Mouse (Mus musculus) heart, postnatal 4 days (tissue): ENCODE measurements around the gene Scfd2. TPM values are rescaled to one million over a fixed set of nuclear protein-coding genes. Genes with fewer than 3 reads are reported as not detected.

Experiments
- DNase-seq: peaks from one replicate; pipeline ENCODE4 v3.0.0; 2021
- total RNA-seq, 2 experiments: library from RNA; stranded (reverse); gene quantifications; 2 replicates each; pipeline ENCODE4 v1.2.3; 2021

Gene Scfd2
- total RNA-seq, 2 experiments from 2014 or later = 9.9 to 11.9 TPM

DNA sequence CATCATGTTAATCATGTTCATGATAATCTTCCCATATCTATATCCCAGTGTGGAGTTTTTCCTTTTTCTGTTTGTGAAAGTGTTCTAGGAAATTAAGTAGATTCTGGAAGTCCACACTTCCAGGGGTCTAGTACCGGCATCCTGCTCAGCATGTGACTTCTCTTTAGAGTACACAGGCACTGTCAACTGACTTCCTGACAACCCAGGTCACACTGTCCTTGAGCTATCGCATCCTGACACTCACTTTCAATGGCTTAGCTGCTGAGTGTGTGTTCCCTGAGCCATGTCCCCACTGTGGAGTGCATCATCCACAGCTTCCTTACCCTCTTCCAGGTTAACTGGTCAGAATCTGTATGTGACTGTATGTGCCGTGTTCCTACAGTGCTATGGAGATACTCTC, 258.2 kb downstream of the Scfd2 start:
- no peak for DNase-seq

DNA sequence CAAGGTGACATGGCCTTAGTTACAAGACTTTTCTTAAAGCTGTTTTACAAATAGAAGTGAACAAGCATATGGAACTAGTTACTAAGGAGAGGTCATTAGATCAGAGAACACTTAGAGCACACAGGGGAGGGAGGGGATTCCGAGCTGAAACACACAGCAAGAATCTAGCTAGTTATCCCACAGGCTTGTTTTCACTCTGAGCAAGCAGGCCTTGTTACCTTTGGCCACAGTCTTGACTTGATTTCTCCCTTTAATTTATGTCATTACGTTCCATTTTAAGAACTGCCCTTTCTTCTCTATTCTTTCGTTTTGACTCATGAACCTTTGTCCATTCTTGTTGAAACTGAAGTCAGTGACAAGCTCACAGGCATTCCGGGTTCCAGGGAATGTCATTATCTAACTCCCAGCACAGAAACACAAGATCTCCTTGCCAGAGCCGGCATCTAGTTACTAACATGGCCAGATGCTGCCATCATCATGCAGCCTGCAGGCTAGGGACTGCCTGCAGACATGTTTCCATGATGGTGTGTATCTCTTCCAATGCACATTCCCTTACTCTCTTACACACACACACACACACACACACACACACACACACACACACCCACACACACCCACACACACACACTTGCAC, 263.7 kb downstream of the Scfd2 start:
- DNase-seq = no peak

DNA sequence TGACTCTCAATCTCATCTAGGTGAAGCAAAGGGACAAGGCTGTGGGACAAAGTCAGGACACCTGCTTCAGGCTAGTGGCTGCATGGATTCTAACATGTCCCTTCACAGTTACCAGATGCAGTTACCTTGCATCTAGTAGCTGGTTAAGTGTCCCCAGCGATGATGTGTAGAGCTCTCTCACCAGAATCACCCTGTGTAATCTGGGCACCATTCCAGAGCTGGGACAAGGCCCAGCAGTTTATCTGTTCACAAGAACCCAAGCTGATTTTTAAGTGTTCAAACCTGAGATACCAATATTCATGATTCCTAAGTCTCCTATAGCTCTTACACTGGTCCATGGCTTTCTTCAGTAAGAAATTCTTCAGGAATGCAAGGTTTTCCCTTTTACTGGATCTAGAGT, 264.4 kb downstream of the Scfd2 start:
- no peak for DNase-seq

DNA sequence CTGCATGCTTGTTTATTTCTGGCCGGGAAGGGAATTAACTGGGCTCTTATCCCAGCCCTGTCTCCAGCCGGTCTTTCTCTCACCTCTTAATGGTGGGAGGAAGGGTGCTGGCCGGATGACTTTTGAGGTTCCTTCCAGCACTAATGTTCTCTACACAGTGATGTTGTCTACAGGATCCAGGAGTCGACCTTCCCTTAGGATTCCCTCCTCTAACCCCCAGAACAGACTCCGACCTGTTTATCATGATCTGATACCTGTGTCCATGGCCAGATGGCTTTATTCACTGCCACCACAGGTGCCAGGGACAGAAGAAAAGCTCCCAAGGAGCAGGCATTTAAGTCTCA, 265.1 kb downstream of the Scfd2 start:
- DNase-seq = no peak

DNA sequence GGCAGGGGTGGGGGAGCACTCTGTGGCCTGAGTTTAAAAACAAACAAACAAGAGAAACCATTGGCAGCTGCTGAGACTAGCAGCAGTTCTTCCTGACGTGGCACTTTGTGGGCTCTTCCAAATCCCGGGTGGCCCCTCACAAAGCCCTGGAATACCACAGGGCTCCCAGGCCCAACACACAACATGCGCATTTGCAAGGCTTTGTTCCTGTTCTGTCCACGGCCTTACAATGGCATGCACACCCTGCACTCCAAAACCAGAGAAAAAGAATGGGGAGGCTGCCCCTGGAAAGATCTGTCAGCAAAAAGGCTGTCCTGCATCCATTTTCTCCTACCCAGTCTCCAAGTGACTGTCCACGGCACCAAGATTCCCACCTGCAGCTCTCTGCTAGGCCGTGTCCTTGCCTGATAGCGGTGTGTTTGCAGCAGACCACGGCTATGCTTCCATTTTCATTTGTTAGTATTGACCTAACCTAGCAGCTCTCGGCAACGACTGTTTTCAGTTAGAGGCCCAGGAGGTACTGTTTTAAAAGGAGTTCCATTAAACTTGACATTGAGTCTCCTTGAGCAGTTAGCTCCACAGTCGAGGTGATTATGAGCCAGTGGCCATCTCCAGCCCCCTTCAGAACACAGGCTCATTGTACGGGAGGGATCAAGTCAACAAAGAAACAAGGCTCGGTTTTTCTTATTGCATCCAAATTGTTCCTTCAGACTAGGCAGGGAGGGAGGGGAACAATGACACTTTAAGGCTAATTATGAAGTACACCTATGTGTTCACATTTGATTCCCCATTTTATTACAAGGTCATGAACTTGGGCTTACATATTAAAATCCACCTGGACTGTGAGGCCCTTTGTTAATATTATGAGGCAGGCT, 265.7 kb downstream of the Scfd2 start:
- no peak for DNase-seq

DNA sequence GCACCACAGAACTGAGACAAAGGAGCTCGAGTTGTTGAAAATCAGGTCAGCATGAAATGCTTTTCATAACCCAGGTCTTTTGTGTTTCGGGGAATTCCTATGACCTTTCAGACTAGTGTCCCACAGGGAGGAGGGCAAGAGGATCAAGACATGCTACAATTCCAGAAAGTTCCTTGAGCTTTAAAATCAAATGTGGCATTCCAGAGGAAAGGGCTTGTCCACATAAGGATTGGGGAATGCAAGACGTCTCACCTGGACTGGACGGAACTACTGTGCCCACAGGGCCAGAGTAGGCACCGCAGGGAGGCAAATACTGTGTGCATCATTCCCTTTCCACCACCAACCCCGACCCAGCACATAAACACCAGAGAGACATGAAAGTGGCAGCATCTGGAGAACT, 266.4 kb downstream of the Scfd2 start:
- DNase-seq = no peak

DNA sequence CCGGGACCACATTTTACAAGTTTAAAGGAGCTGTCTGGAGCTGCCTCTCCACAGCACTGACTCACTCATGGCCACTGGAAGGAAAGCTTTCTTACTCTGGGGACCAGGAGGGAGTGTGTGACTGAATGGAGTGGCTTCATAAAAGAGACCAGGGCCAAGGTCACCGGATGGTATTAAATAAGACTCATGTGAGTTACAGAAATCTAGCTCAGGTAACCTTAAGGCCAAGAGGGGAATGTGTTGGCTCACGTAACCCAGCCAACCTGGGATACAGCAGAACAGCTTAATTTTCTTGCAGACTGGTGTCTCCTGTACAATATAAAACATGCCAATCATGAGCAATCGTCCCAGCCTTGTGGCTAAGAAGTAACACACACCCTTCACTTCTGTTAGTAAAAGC, 267.0 kb downstream of the Scfd2 start:
- DNase-seq = no peak

DNA sequence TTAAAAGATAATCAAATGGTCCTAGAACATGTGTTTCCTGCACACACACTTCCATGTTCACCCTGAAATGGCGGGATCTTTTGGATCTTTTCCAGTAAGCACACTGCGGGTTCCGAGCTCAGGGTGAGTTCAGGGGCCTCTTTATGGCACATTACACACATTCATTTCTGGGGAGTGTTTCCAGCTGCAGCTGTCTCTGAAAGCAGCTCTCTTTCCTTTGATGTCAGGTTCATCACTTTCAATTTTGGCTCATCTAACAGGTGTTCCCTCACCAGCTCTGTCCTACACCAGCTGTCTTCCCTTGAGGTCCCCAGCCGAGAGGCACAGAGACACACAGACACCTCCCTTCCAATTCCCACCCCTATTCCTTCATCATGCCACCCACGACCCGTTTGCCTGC, 270.5 kb downstream of the Scfd2 start:
- DNase-seq = no peak

DNA sequence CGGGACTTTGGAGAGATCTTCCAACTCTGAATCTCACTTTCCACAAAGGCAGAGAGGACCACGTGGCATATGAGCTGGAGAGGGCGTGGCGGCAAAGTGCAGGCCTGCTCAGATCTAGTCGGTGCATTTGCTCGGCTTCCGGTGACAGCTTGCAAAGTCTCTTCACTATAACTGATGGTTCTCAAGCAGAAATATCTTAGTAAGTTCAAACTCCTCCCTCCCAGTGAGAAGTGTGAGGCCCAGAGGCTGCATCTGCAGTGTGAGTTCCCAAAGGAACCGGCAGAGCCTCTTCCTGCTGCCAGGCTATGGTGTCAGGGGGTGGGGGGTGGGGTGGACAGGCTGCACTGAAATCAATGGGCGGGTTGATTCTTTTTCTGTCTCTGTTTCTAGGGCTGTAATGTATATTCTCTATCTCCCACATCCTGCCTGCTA, 271.2 kb downstream of the Scfd2 start:
- peak; percentile 35 for DNase-seq

DNA sequence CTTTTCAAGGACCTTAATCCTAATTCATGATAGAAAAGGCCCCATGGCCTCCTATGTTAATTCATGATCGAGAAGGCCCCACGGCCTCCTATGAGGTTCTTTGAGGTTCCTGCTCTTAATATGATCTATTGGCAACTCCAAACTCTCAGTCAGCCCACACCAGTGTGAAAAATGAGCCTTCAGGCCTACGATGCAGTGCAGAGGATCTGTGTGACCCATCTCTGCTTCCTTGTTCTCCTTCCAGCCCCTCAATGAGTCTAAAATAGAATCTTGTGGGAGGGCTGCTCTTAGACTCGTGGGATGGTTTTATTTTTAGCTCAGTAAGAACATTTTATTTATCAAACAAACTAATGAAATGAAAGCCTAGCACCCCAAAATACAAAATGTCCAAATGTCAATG, 274.9 kb downstream of the Scfd2 start:
- DNase-seq = no peak

DNA sequence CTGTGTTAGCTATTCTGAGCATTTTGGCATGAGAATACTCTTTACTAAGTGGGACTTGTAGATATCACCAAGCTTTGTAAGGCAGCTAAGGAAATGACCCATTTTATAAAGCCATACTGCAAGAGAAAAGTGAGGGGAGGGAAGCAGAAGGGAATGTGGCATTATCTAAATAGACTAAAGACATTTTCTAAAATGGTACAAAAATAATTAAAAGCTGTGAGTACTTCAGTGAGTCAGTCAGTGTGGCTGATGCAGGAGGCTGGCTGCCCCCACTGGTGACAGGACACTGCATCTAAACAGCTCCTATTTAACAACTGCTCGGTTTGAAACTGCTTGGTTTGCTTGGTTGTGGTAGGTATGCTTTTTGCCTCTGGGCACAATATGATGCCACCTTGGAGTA, 276.6 kb downstream of the Scfd2 start:
- no peak for DNase-seq

DNA sequence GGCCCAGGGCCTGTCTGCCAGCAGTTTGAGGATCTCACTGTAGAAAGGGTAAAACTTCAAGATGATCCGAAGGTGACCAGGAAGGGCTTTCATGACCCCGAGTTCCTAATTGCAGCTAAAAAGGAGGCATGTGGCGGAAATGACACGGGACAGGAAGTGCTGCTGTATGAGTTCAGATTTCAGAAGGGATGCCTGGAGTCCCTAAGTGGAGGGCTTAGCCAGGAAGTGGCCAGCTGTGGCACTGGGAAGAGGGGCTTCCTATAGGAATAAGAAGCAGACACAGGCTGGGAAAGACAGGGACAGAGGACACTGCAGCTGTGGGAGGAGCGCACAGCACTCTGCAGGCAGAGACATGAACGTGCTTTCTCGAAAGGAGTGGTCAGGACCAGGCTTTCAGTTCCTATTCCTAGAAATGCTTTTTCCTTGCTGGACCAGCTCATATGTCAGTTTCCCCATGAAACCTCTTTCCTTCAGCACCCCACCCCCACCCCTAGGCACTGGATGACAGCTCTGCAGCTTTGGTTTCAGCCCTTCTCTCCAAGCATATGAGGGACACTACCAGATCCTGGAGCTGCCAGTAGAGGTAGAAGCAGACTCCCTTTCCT, 277.7 kb downstream of the Scfd2 start:
- no peak for DNase-seq

DNA sequence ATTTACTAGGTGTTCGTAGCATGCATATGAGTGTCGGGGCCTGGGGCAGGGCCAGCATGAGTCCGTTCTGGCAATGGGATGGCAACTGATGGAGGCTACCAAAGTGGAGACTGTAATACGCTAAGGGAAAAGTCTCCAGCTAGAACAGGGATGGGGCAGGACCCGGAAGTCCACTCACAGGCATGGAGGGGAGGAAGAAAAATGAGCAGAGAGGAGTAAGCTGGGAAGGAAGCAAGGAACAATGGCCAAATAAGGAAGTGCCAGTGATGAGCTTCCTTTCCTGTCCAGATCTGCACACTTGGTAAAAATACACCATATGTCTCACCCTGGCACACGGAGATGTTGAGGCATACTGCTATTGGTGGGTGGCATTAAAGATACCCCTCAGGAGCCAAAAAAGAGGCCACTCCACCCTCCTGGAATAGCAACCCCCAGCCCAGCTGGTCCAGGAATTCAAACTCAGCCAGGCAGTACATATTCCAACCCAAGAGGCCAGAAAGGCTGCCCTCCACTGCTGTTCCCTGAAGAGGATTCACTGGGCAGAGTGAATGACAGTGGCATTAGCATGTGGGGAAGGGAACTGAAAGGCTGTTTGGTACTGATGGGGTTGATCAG, 278.8 kb downstream of the Scfd2 start:
- no peak for DNase-seq

DNA sequence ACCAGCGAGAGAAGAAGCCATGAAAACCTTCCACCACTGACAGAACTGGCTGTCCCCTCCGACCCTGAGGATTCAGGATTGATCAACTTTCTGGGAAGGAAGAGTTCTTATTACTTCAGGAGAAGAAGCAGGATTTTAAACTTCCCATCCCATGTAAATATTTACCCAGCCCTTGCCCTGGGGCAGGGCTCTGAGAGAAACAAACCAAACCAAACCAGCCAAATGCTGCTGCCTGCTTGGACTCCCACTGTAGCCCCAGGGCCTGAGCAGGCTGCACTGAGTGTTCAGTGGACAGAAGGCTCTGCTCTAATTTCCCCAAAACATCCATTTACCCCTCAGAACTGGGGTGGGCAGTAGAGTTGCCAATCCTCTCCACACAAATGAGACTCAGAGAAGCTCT, 280.6 kb downstream of the Scfd2 start:
- DNase-seq = no peak

DNA sequence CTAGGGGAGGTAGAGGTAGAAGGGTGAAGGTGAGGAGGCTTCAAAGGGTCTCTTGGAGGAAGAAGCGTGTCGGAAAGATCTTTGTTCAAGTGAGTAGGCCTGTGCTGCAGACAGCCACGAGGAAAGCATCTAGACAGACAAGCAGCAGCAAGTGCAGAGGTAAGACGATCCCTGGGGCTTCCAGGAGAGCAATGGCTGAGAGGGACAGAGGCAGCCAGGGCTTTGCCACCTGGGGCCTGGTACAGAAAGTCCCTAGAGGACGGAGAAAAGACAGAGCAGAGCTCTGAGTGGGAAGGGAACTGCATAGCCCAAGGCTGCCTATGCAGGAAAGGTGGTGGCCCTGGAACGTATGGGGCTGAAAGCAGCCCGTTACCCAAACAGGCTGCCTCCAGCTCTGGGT, 281.3 kb downstream of the Scfd2 start:
- no peak for DNase-seq

DNA sequence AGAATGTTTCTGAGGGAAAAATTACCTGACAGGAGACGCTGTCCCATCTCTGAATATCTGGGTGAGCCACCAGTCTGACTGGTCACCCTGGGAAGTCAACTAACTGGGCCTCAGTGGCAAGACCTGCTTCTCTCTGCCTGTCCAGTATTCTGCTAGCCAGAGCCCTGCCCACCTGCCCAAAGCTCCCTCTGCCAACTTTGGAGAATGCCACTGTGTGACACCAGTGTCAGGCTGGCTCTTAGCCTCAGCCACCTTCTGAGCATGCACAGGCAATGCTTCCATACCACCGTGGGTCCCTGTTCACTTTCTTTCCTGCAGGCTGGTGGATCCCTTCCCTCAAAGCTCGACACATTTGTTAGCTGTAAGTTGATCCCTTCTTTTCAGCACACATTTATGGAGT, 281.8 kb downstream of the Scfd2 start:
- DNase-seq = no peak

DNA sequence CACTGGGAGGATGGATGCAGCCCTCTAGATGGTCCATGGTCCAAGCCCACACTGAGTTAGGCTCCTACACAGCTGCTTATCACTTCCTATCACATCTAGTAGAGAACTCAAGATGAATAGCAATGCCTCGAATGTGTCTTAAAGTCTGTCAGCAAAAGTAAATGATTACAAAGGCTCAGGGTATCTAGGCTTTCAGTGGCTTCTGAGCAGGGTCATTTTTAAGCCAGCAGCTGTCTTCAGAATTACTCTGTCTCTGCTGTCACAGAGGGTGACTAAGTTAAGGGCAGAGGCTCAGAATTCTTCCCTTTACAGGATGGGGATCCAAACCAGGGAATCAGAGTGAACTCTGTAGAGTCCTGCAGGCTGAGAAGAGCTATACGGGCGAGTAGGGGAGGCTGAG, 284.6 kb downstream of the Scfd2 start:
- DNase-seq = no peak

DNA sequence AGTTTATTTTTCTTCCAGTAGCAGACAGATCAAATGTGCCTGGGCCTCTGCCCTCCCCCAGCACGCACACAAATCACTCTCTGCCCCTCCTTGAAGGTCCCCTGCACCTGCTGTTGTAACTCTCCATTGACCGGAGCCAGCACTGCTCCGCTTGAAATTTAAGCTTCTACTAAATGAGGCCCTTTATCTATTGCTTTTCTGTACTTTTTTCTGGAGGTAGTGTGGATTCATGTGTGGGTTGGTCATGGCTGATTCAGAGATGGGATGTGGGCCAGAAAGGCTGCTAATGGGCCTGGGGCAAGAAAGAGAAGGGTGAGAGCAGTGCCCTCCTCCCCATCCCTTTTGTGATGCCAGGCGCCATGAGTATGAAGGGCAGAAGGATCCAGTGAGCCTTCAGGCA, 285.1 kb downstream of the Scfd2 start:
- DNase-seq = no peak

DNA sequence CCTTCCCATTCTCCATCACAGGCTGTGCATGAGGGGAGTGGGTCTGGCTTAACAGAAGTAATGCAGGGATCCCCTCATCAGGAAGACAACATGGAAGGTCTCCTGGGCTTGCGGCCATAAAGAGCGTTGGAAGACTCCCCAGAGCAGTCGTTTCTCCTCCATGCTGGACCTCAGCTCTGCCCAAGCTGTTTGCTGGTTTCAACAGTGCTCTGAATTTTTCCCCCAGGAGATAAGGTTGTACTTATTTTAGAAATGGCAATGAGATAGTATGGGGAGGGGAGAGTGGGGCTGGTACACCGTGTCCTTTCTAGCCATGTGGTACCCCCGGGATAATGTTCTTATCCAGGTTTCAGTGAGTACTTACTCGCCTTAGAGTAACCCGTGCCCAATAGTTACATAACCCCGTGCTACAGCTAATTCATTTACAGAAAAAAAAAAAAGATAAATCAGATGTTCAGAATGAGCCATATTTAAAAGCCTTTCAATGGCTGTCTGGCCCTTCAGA, 285.9 kb downstream of the Scfd2 start:
- no peak for DNase-seq

DNA sequence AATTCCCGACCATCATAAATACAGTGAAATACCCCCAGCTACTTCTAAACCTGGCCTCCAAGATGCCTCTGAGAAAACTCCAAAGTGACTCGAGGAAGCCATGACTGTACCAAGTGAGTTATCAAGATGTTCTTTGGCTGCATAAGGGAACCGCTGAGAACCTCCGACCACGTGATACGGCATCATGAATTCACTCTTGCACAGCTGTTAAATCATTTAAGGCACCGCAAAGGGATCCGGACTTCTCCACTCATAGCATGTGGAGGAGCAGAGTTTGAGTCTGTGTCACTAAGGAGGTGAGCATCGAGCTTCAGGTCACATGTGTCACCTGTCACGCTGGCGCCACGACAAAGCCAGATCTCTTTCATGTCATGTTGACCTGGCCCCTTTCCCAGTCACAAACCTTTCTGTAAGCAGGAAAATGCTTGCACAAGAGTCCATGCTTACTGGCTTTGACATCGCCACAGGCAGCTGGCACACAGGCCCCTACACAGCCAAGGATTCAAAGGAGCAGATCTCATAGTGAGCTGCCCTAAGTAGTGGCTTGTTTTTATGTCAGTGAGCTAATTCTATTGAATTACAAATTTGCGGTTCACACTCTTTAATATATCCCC, 287.0 kb downstream of the Scfd2 start:
- DNase-seq = no peak

DNA sequence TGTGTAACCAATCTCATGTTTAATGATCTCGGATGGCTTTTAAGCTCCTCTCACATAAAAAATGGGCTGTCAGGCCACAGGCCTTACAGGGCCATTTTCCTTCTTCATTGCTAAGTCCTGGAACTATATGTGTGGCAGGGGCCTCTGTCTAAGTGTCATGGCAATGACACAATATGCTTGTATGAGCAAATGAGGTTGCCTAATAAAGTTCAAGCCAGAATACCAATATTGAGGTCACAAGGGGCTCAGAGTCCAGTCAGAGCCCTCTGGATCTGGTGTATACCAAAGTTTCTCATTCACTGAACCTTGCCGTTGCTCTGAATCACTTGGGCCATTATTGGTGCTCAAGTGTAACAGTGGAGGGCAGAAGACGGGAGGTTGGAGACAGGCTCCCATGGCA, 288.9 kb downstream of the Scfd2 start:
- no peak for DNase-seq

DNA sequence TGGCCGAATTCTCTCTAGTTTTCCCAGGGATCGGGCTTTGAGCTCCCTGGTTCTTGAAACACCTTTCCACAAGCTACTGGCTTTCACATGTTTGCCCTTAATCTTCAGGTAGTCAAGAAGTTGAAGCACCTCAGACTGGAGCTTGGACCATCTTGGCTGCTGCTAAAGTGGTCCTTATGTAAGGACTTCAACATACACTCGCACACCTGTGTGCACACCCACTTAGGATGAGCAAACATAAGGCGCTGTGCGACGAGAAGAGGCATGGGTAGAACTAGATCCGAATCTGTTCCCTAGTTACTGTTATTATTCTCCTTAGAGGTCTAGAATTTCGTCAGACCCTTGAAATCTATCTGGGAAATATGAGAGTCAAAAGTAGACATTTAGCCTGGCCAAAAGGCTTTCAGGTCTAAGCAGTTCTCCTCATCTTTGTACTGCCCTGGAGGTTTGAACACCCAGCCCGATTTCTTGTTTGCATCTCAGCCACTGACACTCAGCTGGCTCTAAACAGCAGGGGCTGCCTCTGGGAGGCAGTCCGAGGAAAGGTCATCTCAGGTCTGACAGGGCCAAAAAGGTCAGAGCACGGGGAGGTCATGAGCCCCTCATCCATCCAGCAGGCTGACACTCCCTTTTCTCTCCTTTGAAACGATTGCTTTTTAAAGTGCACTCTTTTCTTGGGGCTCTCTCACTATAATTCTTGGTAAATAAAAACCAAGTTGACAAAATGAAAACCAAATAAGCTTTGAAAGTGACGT, 290.5 kb downstream of the Scfd2 start:
- DNase-seq = no peak
